Mouse (Mus musculus) thymus, adult 2 months (tissue): ENCODE results near the gene Mn1.

Source experiments
- CTCF ChIP-seq: fragments of 200-500 bp; IDR thresholded peaks from 2 replicates; pipeline ENCODE4 v1.5.1; 2012; ENCODE audit warnings: mild to moderate bottlenecking, control low read depth, low read length, moderate library complexity, borderline replicate concordance; ENCODE audit not compliant: control insufficient read depth, poor library complexity, insufficient read depth; ENCODE audit errors: extremely low read depth
- POLR2A ChIP-seq: fragments of 200-500 bp; IDR thresholded peaks from 2 replicates; pipeline ENCODE4 v1.6.1; 2012; ENCODE audit warnings: mild to moderate bottlenecking, low read length, control low read depth, moderate library complexity; ENCODE audit not compliant: control insufficient read depth, poor library complexity, insufficient read depth; ENCODE audit errors: extremely low read depth

- TF ChIP-seq CTCF (no peak), POLR2A (no peak)
Measured at GRCm38 (mm10) chr5:111393346-111394197, 23.6 kb upstream of the Mn1 start.
